Mouse (Mus musculus): ENCODE measurements around the gene Nbea. TPM values are rescaled to one million over a fixed set of nuclear protein-coding genes. Genes with fewer than 3 reads are reported as not detected.

Gene Nbea
- total and polyA plus RNA-seq, 2 experiments from 2014 or later: 6.0 to 17.3 TPM

DNA sequence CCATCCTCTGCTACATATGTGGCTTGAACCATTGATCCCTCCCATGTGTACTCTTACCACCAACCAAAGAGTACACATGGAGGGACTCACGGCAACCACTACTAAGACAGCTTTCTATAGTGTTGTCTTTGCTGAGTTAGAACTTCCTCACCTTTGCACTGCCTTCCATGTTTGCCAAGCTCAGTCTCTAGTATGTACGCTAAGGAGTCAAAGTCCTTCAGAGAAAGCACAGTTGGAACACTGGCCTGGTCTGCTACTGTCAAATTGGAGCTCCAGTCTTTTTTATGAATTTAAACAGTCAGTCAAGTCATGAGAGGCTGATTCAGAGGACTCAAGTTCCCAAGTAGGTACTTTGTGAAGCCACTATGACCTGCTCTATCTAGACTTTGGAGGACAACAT, 486.3 kb downstream of the Nbea start:
- no peak for DNase-seq (ENCODE audit: low spot score)
- 98% methylated on average over 2 of the region's 2 CpGs for WGBS
- no peak for ATAC-seq (ENCODE audit: insufficient read depth, low read depth)
- Histone ChIP-seq H3K4me3 (ENCODE audit: low read depth, low read length) (no peak overlapping the region), H3K36me3 (replicated peaks; ENCODE audit: control insufficient read depth, insufficient read depth, low read length) (no peaks in the 10 kb centered on the region), H3K9me3 (replicated peaks; ENCODE audit: control insufficient read depth, low read length) (no peaks in the 10 kb centered on the region), H3K4me2 (ENCODE audit: low read depth, low read length) (no peak overlapping the region), H3K27ac (ENCODE audit: low read depth) (no peak overlapping the region), H3K27me3 (ENCODE audit: control insufficient read depth, insufficient read depth, low read length) (no peaks in the 10 kb centered on the region), H3K9ac (replicated peaks; ENCODE audit: low read depth, low read length) (no peak overlapping the region), H3K4me1 (ENCODE audit: control insufficient read depth, insufficient read depth) (peaks cover 6% of the 10 kb centered on the region)
- TF ChIP-seq CTCF (IDR thresholded peaks at IDR 0.05; ENCODE audit: low read depth): no peak
- TF ChIP-seq EP300 (IDR thresholded peaks at IDR 0.05; ENCODE audit: low read depth): no peak

DNA sequence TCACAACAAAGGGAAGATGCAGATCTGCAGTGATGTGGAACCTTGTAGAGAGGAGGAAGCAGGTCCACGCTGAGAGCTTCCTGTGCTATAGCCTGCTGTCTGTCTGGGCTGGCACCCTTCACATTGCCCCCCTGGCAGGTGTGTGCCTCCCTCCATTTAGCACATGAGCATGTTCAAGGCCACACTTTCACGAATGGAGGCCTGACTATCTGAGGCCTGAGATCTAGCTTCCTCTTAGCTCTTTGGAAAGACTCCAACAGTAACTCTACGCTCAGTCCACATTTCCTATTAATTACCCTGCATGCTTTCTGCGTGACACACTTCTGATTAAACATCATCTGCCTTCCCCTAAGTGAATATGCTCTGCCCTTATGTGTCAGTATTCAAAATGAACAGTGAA, 490.4 kb downstream of the Nbea start:
- Histone ChIP-seq H3K27me3 (ENCODE audit: control insufficient read depth, insufficient read depth, low read length) (no peaks in the 10 kb centered on the region), H3K9ac (replicated peaks; ENCODE audit: low read depth, low read length) (no peak overlapping the region), H3K27ac (ENCODE audit: low read depth) (no peak overlapping the region), H3K36me3 (replicated peaks; ENCODE audit: control insufficient read depth, insufficient read depth, low read length) (no peaks in the 10 kb centered on the region), H3K9me3 (replicated peaks; ENCODE audit: control insufficient read depth, low read length) (no peaks in the 10 kb centered on the region), H3K4me2 (ENCODE audit: low read depth, low read length) (no peak overlapping the region), H3K4me1 (ENCODE audit: control insufficient read depth, insufficient read depth) (no peaks in the 10 kb centered on the region), H3K4me3 (ENCODE audit: low read depth, low read length) (no peak overlapping the region)
- TF ChIP-seq CTCF (IDR thresholded peaks at IDR 0.05; ENCODE audit: low read depth): no peak
- TF ChIP-seq EP300 (IDR thresholded peaks at IDR 0.05; ENCODE audit: low read depth): no peak
- 16% methylated on average over 4 of the region's 4 CpGs for WGBS
- DNase-seq (ENCODE audit: low spot score) (no peak), ATAC-seq (ENCODE audit: insufficient read depth, low read depth) (no peak)

DNA sequence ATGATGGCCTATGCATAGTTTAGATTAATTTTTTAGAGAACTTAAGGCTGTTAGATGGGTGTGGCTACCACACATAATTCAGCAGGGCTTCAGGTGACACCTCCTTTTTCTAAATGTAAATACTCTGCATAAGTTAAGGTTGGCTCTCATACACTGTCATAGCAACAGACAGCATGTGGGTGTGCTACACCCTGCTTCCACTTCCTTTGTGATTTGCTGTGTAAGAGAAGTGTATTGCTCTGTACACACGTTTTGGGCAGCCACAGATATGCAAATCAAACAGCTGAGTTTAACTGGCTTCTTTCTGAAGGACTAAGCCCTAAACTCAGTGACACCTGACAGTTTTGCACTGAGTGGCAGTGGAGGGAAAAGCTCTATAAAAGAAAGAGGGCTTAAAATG, 495.4 kb downstream of the Nbea start:
- Histone ChIP-seq H3K9ac (replicated peaks; ENCODE audit: low read depth, low read length) (no peak overlapping the region), H3K4me3 (ENCODE audit: low read depth, low read length) (no peak overlapping the region), H3K27me3 (ENCODE audit: control insufficient read depth, insufficient read depth, low read length) (no peaks in the 10 kb centered on the region), H3K4me1 (ENCODE audit: control insufficient read depth, insufficient read depth) (no peaks in the 10 kb centered on the region), H3K27ac (ENCODE audit: low read depth) (no peak overlapping the region), H3K4me2 (ENCODE audit: low read depth, low read length) (no peak overlapping the region), H3K36me3 (replicated peaks; ENCODE audit: control insufficient read depth, insufficient read depth, low read length) (no peaks in the 10 kb centered on the region), H3K9me3 (replicated peaks; ENCODE audit: control insufficient read depth, low read length) (no peaks in the 10 kb centered on the region)
- no peak for DNase-seq (ENCODE audit: low spot score)
- ATAC-seq (ENCODE audit: insufficient read depth, low read depth): no peak
- TF ChIP-seq CTCF (IDR thresholded peaks at IDR 0.05; ENCODE audit: low read depth) (no peak), EP300 (IDR thresholded peaks at IDR 0.05; ENCODE audit: low read depth) (no peak)
- WGBS: 41% methylated on average over 1 of the region's 1 CpGs

DNA sequence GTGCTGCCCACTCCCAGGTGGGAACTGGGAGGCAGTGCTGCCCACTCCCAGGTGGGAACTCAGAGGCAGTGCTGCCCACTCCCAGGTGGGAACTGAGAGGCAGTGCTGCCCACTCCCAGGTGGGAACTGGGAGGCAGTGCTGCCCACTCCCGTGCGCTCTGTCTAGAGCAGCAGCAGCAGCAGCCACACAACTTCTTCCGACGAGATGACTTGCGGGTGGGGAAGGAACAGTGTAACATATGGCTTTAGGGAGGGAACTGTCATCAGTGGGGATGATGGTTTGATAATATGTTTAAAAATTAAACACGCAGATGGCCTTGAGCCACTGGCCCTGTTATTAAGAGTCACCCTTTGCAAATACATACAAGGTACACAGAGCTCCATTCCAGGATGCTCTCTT, 496.5 kb downstream of the Nbea start:
- 74% methylated on average over 6 of the region's 6 CpGs for WGBS
- no peaks in the 10 kb centered on the region for H3K36me3 ChIP-seq (replicated peaks; ENCODE audit: control insufficient read depth, insufficient read depth, low read length)
- H3K4me2 ChIP-seq (ENCODE audit: low read depth, low read length): no peak overlapping the region
- no peaks in the 10 kb centered on the region for H3K27me3 ChIP-seq (ENCODE audit: control insufficient read depth, insufficient read depth, low read length)
- H3K27ac ChIP-seq (ENCODE audit: low read depth): no peak overlapping the region
- DNase-seq (ENCODE audit: low spot score): no peak
- TF ChIP-seq CTCF (IDR thresholded peaks at IDR 0.05; ENCODE audit: low read depth) (no peak), EP300 (IDR thresholded peaks at IDR 0.05; ENCODE audit: low read depth) (no peak)
- ATAC-seq (ENCODE audit: insufficient read depth, low read depth): no peak
- no peaks in the 10 kb centered on the region for H3K9me3 ChIP-seq (replicated peaks; ENCODE audit: control insufficient read depth, low read length)
- H3K4me3 ChIP-seq (ENCODE audit: low read depth, low read length): no peak overlapping the region
- H3K4me1 ChIP-seq (ENCODE audit: control insufficient read depth, insufficient read depth): no peaks in the 10 kb centered on the region
- no peak overlapping the region for H3K9ac ChIP-seq (replicated peaks; ENCODE audit: low read depth, low read length)

- no peaks in the 10 kb centered on the region for H3K4me1 ChIP-seq (ENCODE audit: control insufficient read depth, insufficient read depth)
- DNase-seq (ENCODE audit: low spot score) (no peak), ATAC-seq (ENCODE audit: insufficient read depth, low read depth) (no peak)
- H3K4me2 ChIP-seq (ENCODE audit: low read depth, low read length): no peak overlapping the region
- H3K4me3 ChIP-seq (ENCODE audit: low read depth, low read length): no peak overlapping the region
- no peak overlapping the region for H3K9ac ChIP-seq (replicated peaks; ENCODE audit: low read depth, low read length)
- no peaks in the 10 kb centered on the region for H3K9me3 ChIP-seq (replicated peaks; ENCODE audit: control insufficient read depth, low read length)
- H3K27me3 ChIP-seq (ENCODE audit: control insufficient read depth, insufficient read depth, low read length): no peaks in the 10 kb centered on the region
- H3K36me3 ChIP-seq (replicated peaks; ENCODE audit: control insufficient read depth, insufficient read depth, low read length): no peaks in the 10 kb centered on the region
- WGBS: 85% methylated on average over 6 of the region's 6 CpGs
- TF ChIP-seq EP300 (IDR thresholded peaks at IDR 0.05; ENCODE audit: low read depth) (no peak), CTCF (IDR thresholded peaks at IDR 0.05; ENCODE audit: low read depth) (no peak)
- no peak overlapping the region for H3K27ac ChIP-seq (ENCODE audit: low read depth)
These were observed 497.9 kb downstream of the Nbea start for GRCm38 (mm10) chr3:55685627-55686026.

- H3K4me2 ChIP-seq (ENCODE audit: low read depth, low read length): no peak overlapping the region
- H3K27me3 ChIP-seq (ENCODE audit: control insufficient read depth, insufficient read depth, low read length): no peaks in the 10 kb centered on the region
- DNase-seq (ENCODE audit: low spot score) (no peak), ATAC-seq (ENCODE audit: insufficient read depth, low read depth) (no peak)
- H3K9me3 ChIP-seq (replicated peaks; ENCODE audit: control insufficient read depth, low read length): no peaks in the 10 kb centered on the region
- no peaks in the 10 kb centered on the region for H3K36me3 ChIP-seq (replicated peaks; ENCODE audit: control insufficient read depth, insufficient read depth, low read length)
- no peak overlapping the region for H3K27ac ChIP-seq (ENCODE audit: low read depth)
- no peak overlapping the region for H3K4me3 ChIP-seq (ENCODE audit: low read depth, low read length)
- no peaks in the 10 kb centered on the region for H3K4me1 ChIP-seq (ENCODE audit: control insufficient read depth, insufficient read depth)
- H3K9ac ChIP-seq (replicated peaks; ENCODE audit: low read depth, low read length): no peak overlapping the region
- WGBS: 68% methylated on average over 4 of the region's 4 CpGs
- no peak for TF ChIP-seq CTCF (IDR thresholded peaks at IDR 0.05; ENCODE audit: low read depth)
- TF ChIP-seq EP300 (IDR thresholded peaks at IDR 0.05; ENCODE audit: low read depth): no peak
These were observed 498.6 kb downstream of the Nbea start for GRCm38 (mm10) chr3:55684892-55685291.

Data from heart, postnatal 0 days (tissue).